Mouse (Mus musculus) monocyte, adult 59 days (primary cell): Measurements from ENCODE around the gene Uhrf1bp1l. TPM values are rescaled to one million over a fixed set of nuclear protein-coding genes. Genes with fewer than 3 reads are reported as not detected.

Experiments used
- total RNA-seq, 2 experiments: library from RNA; stranded (reverse); gene quantifications; one replicate each; pipeline ENCODE4 v1.2.4; 2023

The Uhrf1bp1l gene
- total RNA-seq = 10 to 100 TPM; 58.3 to 59.2 TPM

GRCm38 (mm10) chr10:89744871-89745665, at the start of gene Uhrf1bp1l:
Gene Uhrf1bp1l, plus strand, starts transcription at chr10:89744991.

DNA sequence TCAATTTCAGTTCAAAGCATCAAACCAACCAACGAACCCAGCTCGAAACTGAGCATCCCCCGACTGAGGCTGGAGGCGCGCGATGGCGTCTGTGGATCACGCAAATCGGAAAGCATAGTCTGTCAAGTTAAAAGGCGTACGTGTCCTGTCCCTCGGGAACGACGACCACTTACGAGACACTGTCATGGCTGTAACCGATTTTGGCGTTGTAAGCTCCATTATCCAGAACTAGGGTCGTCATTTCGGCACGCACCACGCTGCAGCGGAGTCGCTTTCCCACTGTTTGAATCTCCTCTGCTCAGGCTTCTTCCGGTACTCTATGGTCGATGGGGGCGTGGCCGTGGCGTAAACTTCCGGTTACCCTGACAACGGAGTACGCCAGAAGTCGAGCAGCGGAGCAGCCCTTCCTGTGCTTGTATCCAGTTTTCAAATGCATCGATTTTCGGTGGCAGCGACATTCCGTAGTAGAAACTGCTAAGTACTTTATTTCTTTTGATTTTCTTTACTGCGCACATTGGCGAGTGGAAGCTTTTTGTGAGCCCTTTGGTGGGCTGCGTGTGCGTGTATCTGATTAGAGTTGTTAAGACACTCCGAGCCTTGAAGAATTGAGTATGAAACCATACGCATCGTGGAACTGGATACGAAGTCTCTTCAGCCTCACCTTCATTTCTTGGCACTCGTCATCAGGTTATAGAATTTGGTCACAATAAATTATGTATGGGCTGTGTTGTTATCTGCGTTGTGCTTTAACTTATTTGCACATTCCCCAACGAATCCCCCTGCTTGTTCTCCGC, 12.6 kb upstream of the Uhrf1bp1l start, which contains the start of gene Actr6:
Gene Actr6 (minus strand): TSS at position 295 of the 794 bp plus-strand sequence.

Other genes starting within 250 kb of the Uhrf1bp1l start
- not detected for gene Nr1h4, start 211.4 kb upstream of the Uhrf1bp1l start, total RNA-seq
- not detected for gene Slc17a8, start 123.7 kb upstream of the Uhrf1bp1l start, total RNA-seq
- gene Scyl2, start 58.7 kb upstream of the Uhrf1bp1l start, total RNA-seq = 10 to 100 TPM; 39.5 to 42.9 TPM
- 10 to 100 TPM; 10.3 to 11.3 TPM for gene Actr6, start 12.7 kb upstream of the Uhrf1bp1l start, total RNA-seq
- gene Anks1b, start 128.5 kb downstream of the Uhrf1bp1l start, total RNA-seq = not detected